Mouse (Mus musculus) retina, postnatal 1 day (tissue): ENCODE data around the gene Casq2.
"Not testable (repeated sequence)": the region's sequence is repeated elsewhere in the genome, so short reads cannot be mapped to it uniquely, and the experiment has no call there.

Experiments used
- DNase-seq: peaks from one replicate; pipeline ENCODE4 v3.0.0-alpha.2; 2012

Casq2 gene

GRCm38 (mm10) chr3:102137158-102137557 is 50.9 kb downstream of the Casq2 start:
- DNase-seq, result no peak

GRCm38 (mm10) chr3:102138899-102139298 is 52.7 kb downstream of the Casq2 start:
- DNase-seq, result no peak

- DNase-seq, result no peak
These were observed 54.4 kb downstream of the Casq2 start for GRCm38 (mm10) chr3:102140606-102141005.

GRCm38 (mm10) chr3:102141451-102141850 is 55.2 kb downstream of the Casq2 start:
- DNase-seq, result no peak

GRCm38 (mm10) chr3:102141893-102142292 is 55.7 kb downstream of the Casq2 start:
- no peak for DNase-seq

- DNase-seq, result no peak
These were observed 56.7 kb downstream of the Casq2 start for GRCm38 (mm10) chr3:102142947-102143346.

GRCm38 (mm10) chr3:102143536-102143935 is 57.3 kb downstream of the Casq2 start:
- DNase-seq, result no peak

GRCm38 (mm10) chr3:102144401-102144800 is 58.2 kb downstream of the Casq2 start:
- DNase-seq, result no peak

- peak; percentile 86 for DNase-seq
These were observed 59.6 kb downstream of the Casq2 start for GRCm38 (mm10) chr3:102145645-102146386.

GRCm38 (mm10) chr3:102146428-102146827 is 60.2 kb downstream of the Casq2 start:
- no peak for DNase-seq

GRCm38 (mm10) chr3:102147189-102147588 is 61.0 kb downstream of the Casq2 start:
- DNase-seq, result peak; percentile 78

GRCm38 (mm10) chr3:102149941-102150340 is 63.7 kb downstream of the Casq2 start:
- no peak for DNase-seq

- no peak for DNase-seq
These were observed 65.6 kb downstream of the Casq2 start for GRCm38 (mm10) chr3:102151850-102152249.

GRCm38 (mm10) chr3:102152471-102152870 is 66.3 kb downstream of the Casq2 start:
- DNase-seq, result no peak

- no peak for DNase-seq
These were observed 66.7 kb downstream of the Casq2 start for GRCm38 (mm10) chr3:102152872-102153271.

GRCm38 (mm10) chr3:102154107-102154506 is 67.9 kb downstream of the Casq2 start:
- no peak for DNase-seq

- DNase-seq, result no peak
These were observed 70.5 kb downstream of the Casq2 start for GRCm38 (mm10) chr3:102156737-102157136.

GRCm38 (mm10) chr3:102157652-102158051 is 71.4 kb downstream of the Casq2 start:
- no peak for DNase-seq

GRCm38 (mm10) chr3:102158759-102159422 is 72.7 kb downstream of the Casq2 start:
- DNase-seq, result no peak

GRCm38 (mm10) chr3:102159423-102160325 is 73.5 kb downstream of the Casq2 start:
- DNase-seq, result peak; percentile 44

- DNase-seq, result not testable (repeated sequence)
These were observed 77.6 kb downstream of the Casq2 start for GRCm38 (mm10) chr3:102163861-102164260.

GRCm38 (mm10) chr3:102164911-102165310 is 78.7 kb downstream of the Casq2 start:
- DNase-seq, result no peak

GRCm38 (mm10) chr3:102165536-102166286 is 79.5 kb downstream of the Casq2 start:
- no peak for DNase-seq
